Mouse (Mus musculus) neural tube, embryonic 12.5 days (tissue): ENCODE results near the gene Phf20. TPM values are rescaled to one million over a fixed set of nuclear protein-coding genes. Genes with fewer than 3 reads are reported as not detected.

Experiments used
- ATAC-seq: fragments of 200-750 bp; cut with Nextera tagmentation; 2 replicates; pipeline ENCODE4 v1.8.0; 2017; ENCODE audit warnings: low read depth, mild to moderate bottlenecking, moderate TSS enrichment, moderate library complexity; ENCODE audit not compliant: low FRiP score
- H3K27ac ChIP-seq: fragments of 300-500 bp; sonication (generic); 2 replicates; pipeline ENCODE4 v1.5.1; 2016
- H3K27me3 ChIP-seq: fragments of 300-500 bp; sonication (generic); replicated peaks from 2 replicates; pipeline ENCODE4 v1.6.1; 2016; ENCODE audit warnings: mild to moderate bottlenecking
- H3K36me3 ChIP-seq: fragments of 300-500 bp; sonication (generic); 2 replicates; pipeline ENCODE4 v1.6.1; 2016; ENCODE audit warnings: mild to moderate bottlenecking
- H3K4me1 ChIP-seq: fragments of 300-500 bp; sonication (generic); 2 replicates; pipeline ENCODE4 v1.6.1; 2016
- H3K4me2 ChIP-seq: fragments of 300-500 bp; sonication (generic); replicated peaks from 2 replicates; pipeline ENCODE4 v1.6.1; 2016; ENCODE audit warnings: mild to moderate bottlenecking
- H3K4me3 ChIP-seq: fragments of 300-500 bp; sonication (generic); 2 replicates; pipeline ENCODE4 v1.5.1; 2016
- H3K9ac ChIP-seq: fragments of 300-500 bp; sonication (generic); 2 replicates; pipeline ENCODE4 v1.6.1; 2016; ENCODE audit warnings: mild to moderate bottlenecking
- H3K9me3 ChIP-seq: fragments of 300-500 bp; sonication (generic); 2 replicates; pipeline ENCODE4 v1.6.1; 2016; ENCODE audit warnings: mild to moderate bottlenecking
- WGBS: fragments of 180-500 bp; shearing (Covaris S2); methylation state at CpG from one replicate; pipeline ENCODE4 v1.1.7; 2016; 5-methylcytosine and 5-hydroxymethylcytosine counted together
- polyA plus RNA-seq: library from polyadenylated mRNA; unstranded; fragments of >200 nt; fragmentation: Nextera tagmentation; extraction: Ambion mirVana; gene quantifications from 2 replicates; pipeline ENCODE4 v1.2.1, GENCODE M21; 2016

Gene Phf20
- polyA plus RNA-seq: 91.0 and 91.9 TPM in 2 replicates

GRCm38 (mm10) chr2:156196302-156197128 lies at the start of gene Phf20:
Gene Phf20, plus strand, starts transcription at chr2:156196466.
- H3K27ac ChIP-seq: peak within 1 kb of the TSS; percentile 87
- peak within 1 kb of the TSS; percentile 68 for H3K4me3 ChIP-seq
- H3K4me2 ChIP-seq: peak within 1 kb of the TSS; percentile 66
- peak; percentile 98 for ATAC-seq
- under 1% methylated on average over 87 of the region's 88 CpGs for WGBS
- no peaks in the 10 kb centered on the region for H3K9me3 ChIP-seq
- peaks cover 11% of the 10 kb centered on the region; the same call in 1 of the 2 replicates for H3K36me3 ChIP-seq
- H3K27me3 ChIP-seq: no peaks in the 10 kb centered on the region
- H3K9ac ChIP-seq: peak within 1 kb of the TSS; percentile 77
- H3K4me1 ChIP-seq: peaks cover 25% of the 10 kb centered on the region

DNA sequence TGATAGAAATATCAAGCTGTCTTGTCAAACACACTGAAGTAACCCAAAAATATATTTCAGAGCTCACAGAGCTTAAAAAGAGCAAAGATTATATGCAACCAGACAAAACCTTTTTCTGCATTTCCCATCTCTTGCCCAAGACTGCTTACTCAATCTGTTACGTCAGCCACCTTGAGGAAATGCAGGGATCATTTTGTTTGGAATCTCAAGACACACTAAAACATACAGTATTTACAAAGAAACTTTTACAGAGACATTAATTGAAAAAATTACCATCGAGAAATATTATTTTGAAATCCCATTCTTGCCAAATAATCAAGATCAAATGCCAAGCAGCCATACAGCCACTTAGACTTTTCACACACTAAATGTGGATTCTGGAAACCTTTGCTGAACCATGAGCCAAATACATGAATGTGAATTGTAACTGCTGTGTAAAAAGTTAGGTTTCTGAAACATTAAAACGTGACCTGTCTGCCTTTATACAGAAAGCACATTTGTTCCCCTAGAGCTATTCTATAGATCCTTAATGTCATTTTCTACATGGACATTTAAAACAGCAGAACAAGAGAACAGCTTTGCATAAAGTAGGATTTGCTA lies 48.9 kb upstream of the Phf20 start:
- no peak overlapping the region for H3K27ac ChIP-seq
- peaks cover 44% of the 10 kb centered on the region for H3K36me3 ChIP-seq
- 94% methylated on average over 3 of the region's 3 CpGs for WGBS

DNA sequence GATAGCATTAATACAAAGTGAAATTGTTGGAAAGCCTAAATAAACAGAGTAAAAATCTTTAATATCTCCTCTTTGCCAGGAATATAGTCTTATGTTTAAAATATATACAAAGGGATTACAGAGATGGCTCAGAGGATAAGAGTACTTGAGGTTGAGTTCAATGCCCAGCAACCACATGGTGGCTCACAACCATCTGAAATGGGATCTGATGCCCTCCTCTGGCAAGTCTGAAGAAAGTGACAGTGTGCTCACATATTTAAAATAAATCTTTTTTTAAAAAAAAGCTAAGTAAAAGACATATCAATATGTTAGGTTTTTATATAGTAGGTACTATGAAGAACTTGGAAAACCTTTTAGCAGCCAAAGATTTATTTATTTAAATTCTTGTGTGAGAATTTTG lies 44.7 kb upstream of the Phf20 start:
- H3K4me2 ChIP-seq: no peak overlapping the region
- peaks cover 65% of the 10 kb centered on the region for H3K36me3 ChIP-seq
- H3K9ac ChIP-seq: no peak overlapping the region
- H3K27me3 ChIP-seq: no peaks in the 10 kb centered on the region
- no peak overlapping the region for H3K4me3 ChIP-seq
- H3K9me3 ChIP-seq: no peaks in the 10 kb centered on the region
- no peaks in the 10 kb centered on the region for H3K4me1 ChIP-seq
- H3K27ac ChIP-seq: no peak overlapping the region
- no peak for ATAC-seq

More for the DNA sequence above, 48.9 kb upstream of the Phf20 start:
- no peak for ATAC-seq
- Histone ChIP-seq H3K9me3 (no peaks in the 10 kb centered on the region), H3K4me3 (no peak overlapping the region), H3K9ac (no peak overlapping the region), H3K4me2 (no peak overlapping the region), H3K4me1 (peaks cover 12% of the 10 kb centered on the region), H3K27me3 (no peaks in the 10 kb centered on the region)

DNA sequence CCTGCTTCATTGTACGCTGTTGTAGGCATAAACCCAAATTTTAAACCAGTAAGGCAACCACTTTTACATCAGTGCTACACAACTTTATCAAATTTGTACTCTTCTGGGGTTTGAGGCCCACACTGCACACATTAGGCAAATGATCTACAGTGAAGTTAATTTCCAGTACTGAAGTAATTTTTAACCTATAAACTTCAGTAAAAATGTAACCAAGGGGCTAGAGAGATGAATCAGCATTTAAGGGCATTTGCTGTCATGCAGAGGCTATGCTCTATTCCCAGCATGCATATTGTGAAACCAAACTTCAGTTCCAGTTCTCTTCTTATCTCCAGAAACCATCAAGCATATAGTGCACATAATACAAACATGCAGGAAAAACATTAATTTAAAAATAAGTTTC lies 30.8 kb upstream of the Phf20 start:
- H3K4me1 ChIP-seq: no peaks in the 10 kb centered on the region
- no peak overlapping the region for H3K27ac ChIP-seq
- no peak overlapping the region for H3K4me3 ChIP-seq
- H3K4me2 ChIP-seq: no peak overlapping the region
- H3K27me3 ChIP-seq: no peaks in the 10 kb centered on the region
- H3K36me3 ChIP-seq: peaks cover 76% of the 10 kb centered on the region
- WGBS: 98% methylated on average over 1 of the region's 1 CpGs
- H3K9me3 ChIP-seq: no peaks in the 10 kb centered on the region
- no peak for ATAC-seq
- H3K9ac ChIP-seq: no peak overlapping the region

DNA sequence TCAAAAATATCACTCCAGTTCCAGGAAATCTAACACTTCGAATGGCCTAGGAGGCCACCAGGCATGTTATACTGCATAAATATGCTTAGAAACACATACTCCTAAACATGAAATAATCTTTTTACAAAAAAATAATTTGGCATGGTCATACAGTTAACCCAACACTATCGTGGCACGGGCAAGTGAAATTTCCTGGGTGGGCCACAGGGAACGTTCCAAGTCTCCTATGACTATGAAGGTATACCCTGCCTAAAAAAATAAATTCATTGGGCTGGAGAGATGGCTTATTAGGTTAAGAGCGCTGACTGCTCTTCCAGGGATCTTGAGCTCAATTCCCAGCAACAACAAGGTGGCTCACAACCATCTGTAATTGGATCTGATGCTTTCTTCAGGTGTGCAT lies 29.7 kb upstream of the Phf20 start:
- no peak overlapping the region for H3K4me2 ChIP-seq
- no peak overlapping the region for H3K9ac ChIP-seq
- H3K27ac ChIP-seq: no peak overlapping the region
- no peaks in the 10 kb centered on the region for H3K4me1 ChIP-seq
- WGBS: 95% methylated on average over 5 of the region's 5 CpGs
- H3K36me3 ChIP-seq: peaks cover 78% of the 10 kb centered on the region
- no peak overlapping the region for H3K4me3 ChIP-seq
- no peaks in the 10 kb centered on the region for H3K9me3 ChIP-seq
- ATAC-seq: no peak
- no peaks in the 10 kb centered on the region for H3K27me3 ChIP-seq

DNA sequence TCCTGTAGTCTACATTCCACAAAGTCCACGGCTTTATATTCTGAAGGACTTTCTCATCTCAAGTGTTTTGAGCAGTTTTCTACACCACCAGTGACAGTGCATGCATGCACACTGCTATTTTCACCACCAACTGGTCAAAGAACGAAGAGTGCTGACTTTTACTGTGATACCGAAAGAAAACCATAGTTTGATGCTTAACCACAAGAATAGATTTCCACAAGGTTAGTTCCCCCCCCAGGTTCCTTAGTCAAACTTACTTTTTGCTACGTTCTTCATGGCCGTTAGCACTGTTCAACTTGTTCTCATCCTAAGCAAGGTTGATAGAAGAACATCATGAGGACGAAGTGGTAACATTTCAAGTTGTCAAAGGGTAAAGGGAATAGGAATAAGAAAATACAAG lies 19.2 kb upstream of the Phf20 start:
- H3K27ac ChIP-seq: no peak overlapping the region
- no peaks in the 10 kb centered on the region for H3K9me3 ChIP-seq
- H3K4me2 ChIP-seq: peak overlapping the region; percentile 9; the same call in 1 of the 2 replicates
- no peak overlapping the region for H3K9ac ChIP-seq
- no peaks in the 10 kb centered on the region for H3K27me3 ChIP-seq
- H3K4me3 ChIP-seq: no peak overlapping the region
- peaks cover 21% of the 10 kb centered on the region for H3K4me1 ChIP-seq
- WGBS: 93% methylated on average over 6 of the region's 6 CpGs
- peaks cover 44% of the 10 kb centered on the region for H3K36me3 ChIP-seq
- ATAC-seq: no peak

- H3K36me3 ChIP-seq: peaks cover 39% of the 10 kb centered on the region
- no peak for ATAC-seq
- H3K9me3 ChIP-seq: no peaks in the 10 kb centered on the region
- peak overlapping the region; percentile 88 for H3K4me2 ChIP-seq
- no peak overlapping the region for H3K27ac ChIP-seq
- no peak overlapping the region for H3K9ac ChIP-seq
- peaks cover 21% of the 10 kb centered on the region for H3K4me1 ChIP-seq
- no peaks in the 10 kb centered on the region for H3K27me3 ChIP-seq
- no peak overlapping the region for H3K4me3 ChIP-seq
- WGBS: 87% methylated on average over 7 of the region's 7 CpGs
Observed at GRCm38 (mm10) chr2:156177651-156178050, 18.6 kb upstream of the Phf20 start.

DNA sequence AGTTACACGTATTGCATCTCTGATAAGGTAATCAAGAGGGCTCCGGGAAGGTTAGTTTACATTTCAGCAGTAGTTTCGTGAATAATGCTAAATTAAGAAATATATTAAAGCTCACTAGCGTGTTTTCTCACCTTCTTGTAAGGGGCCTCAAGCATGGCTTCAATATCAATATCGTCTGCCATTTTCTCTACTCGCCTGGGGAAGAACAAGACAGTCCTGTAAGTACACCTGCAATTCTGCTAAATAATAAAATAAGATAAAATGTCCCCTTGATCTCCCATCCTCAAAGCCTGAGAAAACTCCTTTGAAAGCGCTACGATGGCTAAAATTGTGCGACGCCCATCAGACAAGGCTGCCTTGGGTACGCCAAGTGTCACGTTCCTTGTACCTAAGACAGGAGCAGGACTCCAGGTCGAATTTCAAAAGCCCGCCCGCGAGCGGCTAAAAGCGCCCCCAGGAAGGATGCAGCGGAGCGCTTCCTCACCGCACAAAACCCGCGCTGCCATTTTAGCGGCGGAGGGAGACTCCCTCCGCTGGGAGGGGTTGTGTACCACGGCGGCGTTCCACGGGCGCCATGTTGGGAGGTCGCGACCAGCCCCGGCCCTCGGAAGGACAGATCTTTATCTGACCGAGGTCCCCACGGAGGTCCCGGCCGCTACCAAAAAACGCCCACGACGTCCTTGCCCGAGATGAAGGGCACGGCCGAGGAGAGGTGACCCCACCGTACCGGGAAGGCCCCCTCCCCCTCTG lies 17.0 kb upstream of the Phf20 start:
- peak overlapping the region; percentile 100 for H3K9ac ChIP-seq
- no peaks in the 10 kb centered on the region for H3K9me3 ChIP-seq
- peak overlapping the region; percentile 91 for H3K27ac ChIP-seq
- H3K4me3 ChIP-seq: peak overlapping the region; percentile 99
- H3K36me3 ChIP-seq: peaks cover 29% of the 10 kb centered on the region
- ATAC-seq: peak; percentile 65
- WGBS: 2% methylated on average over 47 of the region's 47 CpGs
- no peaks in the 10 kb centered on the region for H3K27me3 ChIP-seq
- peaks cover 21% of the 10 kb centered on the region for H3K4me1 ChIP-seq
- H3K4me2 ChIP-seq: peak overlapping the region; percentile 88

DNA sequence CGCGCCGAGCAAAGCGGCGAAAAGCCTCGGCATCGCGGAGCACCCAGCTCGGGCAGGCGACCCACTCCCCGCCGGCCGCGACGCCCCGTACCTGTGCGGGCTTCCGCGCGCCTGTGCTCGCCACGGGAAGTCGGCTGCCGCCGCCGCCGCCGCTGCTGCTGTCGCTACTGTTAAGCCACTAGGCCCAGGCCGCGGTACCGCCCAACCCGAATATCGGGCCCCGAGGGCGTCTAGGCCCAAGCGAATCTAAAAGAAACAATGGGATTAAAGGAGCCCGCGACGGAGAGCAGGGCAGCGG lies 16.5 kb upstream of the Phf20 start:
- ATAC-seq: no peak; the same call in 1 of the 2 replicates
- Histone ChIP-seq H3K4me2 (peak overlapping the region; percentile 88; the same call in 1 of the 2 replicates), H3K4me1 (peaks cover 21% of the 10 kb centered on the region), H3K27ac (peak overlapping the region; percentile 91), H3K9me3 (no peaks in the 10 kb centered on the region), H3K9ac (peak overlapping the region; percentile 100), H3K36me3 (peaks cover 23% of the 10 kb centered on the region), H3K27me3 (no peaks in the 10 kb centered on the region), H3K4me3 (peak overlapping the region; percentile 99)
- WGBS: under 1% methylated on average over 41 of the region's 41 CpGs

- peak within 1 kb of the TSS; percentile 88 for H3K4me2 ChIP-seq
- no peaks in the 10 kb centered on the region for H3K9me3 ChIP-seq
- WGBS: under 1% methylated on average over 47 of the region's 47 CpGs
- peaks cover 21% of the 10 kb centered on the region for H3K4me1 ChIP-seq
- peak within 1 kb of the TSS; percentile 100 for H3K9ac ChIP-seq
- peaks cover 21% of the 10 kb centered on the region for H3K36me3 ChIP-seq
- H3K27me3 ChIP-seq: no peaks in the 10 kb centered on the region
- peak within 1 kb of the TSS; percentile 94 for H3K27ac ChIP-seq
- peak within 1 kb of the TSS; percentile 99 for H3K4me3 ChIP-seq
- ATAC-seq: peak; percentile 98
Observed at GRCm38 (mm10) chr2:156180094-156180821, 16.0 kb upstream of the Phf20 start, which contains the start of gene Rbm39. Gene Rbm39, minus strand, starts transcription at chr2:156180238.

DNA sequence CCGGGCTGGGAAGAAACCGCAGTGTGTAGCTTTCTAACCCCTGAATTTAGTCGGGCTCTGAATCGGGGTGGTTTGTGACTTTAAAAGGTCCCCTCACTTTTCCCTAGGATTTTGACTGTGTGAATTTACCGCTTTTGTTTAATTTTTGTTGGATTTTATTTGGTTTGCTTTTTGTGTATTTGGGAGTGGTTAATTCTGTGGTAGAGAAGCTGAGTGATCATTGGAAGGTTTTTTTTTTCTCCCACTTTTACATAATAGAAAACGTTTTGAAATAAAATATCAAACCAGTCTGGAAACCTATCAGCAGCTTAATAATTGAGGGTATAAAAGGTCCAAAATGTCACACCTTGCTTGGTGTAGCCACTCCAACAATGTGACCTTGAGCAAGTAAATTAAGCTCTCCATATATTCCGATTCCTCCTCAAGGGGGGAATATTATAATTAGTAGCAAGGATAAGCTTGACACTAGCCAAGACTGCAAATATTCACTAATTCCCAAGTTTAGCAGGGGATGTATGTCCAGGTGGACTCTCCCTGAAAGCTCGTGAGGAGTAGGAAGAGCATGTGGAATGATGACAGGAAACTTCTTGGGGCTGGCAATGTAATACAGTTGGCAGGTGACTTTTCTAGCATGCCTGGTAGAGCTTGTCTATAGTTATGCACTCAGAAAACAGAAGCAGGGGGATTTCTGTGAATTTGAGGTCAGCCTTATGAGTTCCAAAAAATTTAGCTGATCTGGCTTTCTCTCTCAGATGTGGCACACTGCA lies 15.3 kb upstream of the Phf20 start:
- peak overlapping the region; percentile 94 for H3K27ac ChIP-seq
- H3K4me3 ChIP-seq: peak overlapping the region; percentile 99
- H3K36me3 ChIP-seq: peaks cover 17% of the 10 kb centered on the region
- WGBS: 21% methylated on average over 8 of the region's 8 CpGs
- H3K4me1 ChIP-seq: peaks cover 21% of the 10 kb centered on the region
- peak overlapping the region; percentile 61 for H3K4me2 ChIP-seq
- no peaks in the 10 kb centered on the region for H3K27me3 ChIP-seq
- H3K9me3 ChIP-seq: no peaks in the 10 kb centered on the region
- peak overlapping the region; percentile 74 for H3K9ac ChIP-seq
- no peak for ATAC-seq
